Mouse (Mus musculus) liver, embryonic 15.5 days (tissue): ENCODE data around the gene Spred2. TPM values are rescaled to one million over a fixed set of nuclear protein-coding genes. Genes with fewer than 3 reads are reported as not detected.

ENCODE experiments used
- ATAC-seq: fragments of 200-750 bp; cut with Nextera tagmentation; 2 replicates; pipeline ENCODE4 v1.8.0; 2017; ENCODE audit warnings: moderate number of reproducible peaks, mild to moderate bottlenecking, moderate library complexity; ENCODE audit not compliant: insufficient read depth
- H3K27ac ChIP-seq: fragments of 300-500 bp; sonication (generic); replicated peaks from 2 replicates; pipeline ENCODE4 v1.5.1; 2015; ENCODE audit warnings: mild to moderate bottlenecking, inconsistent platforms
- H3K27me3 ChIP-seq: fragments of 300-500 bp; sonication (generic); 2 replicates; pipeline ENCODE4 v1.6.1; 2015; ENCODE audit warnings: mild to moderate bottlenecking, inconsistent platforms
- H3K36me3 ChIP-seq: fragments of 300-500 bp; sonication (generic); replicated peaks from 2 replicates; pipeline ENCODE4 v1.6.1; 2015; ENCODE audit warnings: moderate library complexity, mild to moderate bottlenecking, inconsistent platforms
- H3K4me1 ChIP-seq: fragments of 300-500 bp; sonication (generic); replicated peaks from 2 replicates; pipeline ENCODE4 v1.6.1; 2015; ENCODE audit warnings: inconsistent platforms
- H3K4me2 ChIP-seq: fragments of 300-500 bp; sonication (generic); 2 replicates; pipeline ENCODE4 v1.6.1; 2015; ENCODE audit warnings: moderate library complexity, mild to moderate bottlenecking, inconsistent platforms
- H3K4me3 ChIP-seq: fragments of 300-500 bp; sonication (generic); replicated peaks from 2 replicates; pipeline ENCODE4 v1.5.1; 2015; ENCODE audit warnings: mild to moderate bottlenecking, inconsistent platforms
- H3K9ac ChIP-seq: fragments of 300-500 bp; sonication (generic); 2 replicates; pipeline ENCODE4 v1.6.1; 2015; ENCODE audit warnings: moderate library complexity, mild to moderate bottlenecking, inconsistent platforms
- H3K9me3 ChIP-seq: fragments of 300-500 bp; sonication (generic); replicated peaks from 2 replicates; pipeline ENCODE4 v1.6.1; 2016; ENCODE audit warnings: inconsistent platforms
- WGBS: fragments of 180-500 bp; shearing (Covaris S2); methylation state at CpG from one replicate; pipeline ENCODE4 v1.1.7; 2015; ENCODE audit warnings: mixed read lengths; ENCODE audit not compliant: insufficient replicate concordance; 5-methylcytosine and 5-hydroxymethylcytosine counted together
- polyA plus RNA-seq: library from polyadenylated mRNA; unstranded; fragments of >200 nt; fragmentation: Nextera tagmentation; extraction: Ambion mirVana; gene quantifications from 2 replicates; pipeline ENCODE4 v1.2.1, GENCODE M21; 2015

Gene Spred2
- polyA plus RNA-seq, 1 experiment from 2014 or later = 1.5 TPM

DNA sequence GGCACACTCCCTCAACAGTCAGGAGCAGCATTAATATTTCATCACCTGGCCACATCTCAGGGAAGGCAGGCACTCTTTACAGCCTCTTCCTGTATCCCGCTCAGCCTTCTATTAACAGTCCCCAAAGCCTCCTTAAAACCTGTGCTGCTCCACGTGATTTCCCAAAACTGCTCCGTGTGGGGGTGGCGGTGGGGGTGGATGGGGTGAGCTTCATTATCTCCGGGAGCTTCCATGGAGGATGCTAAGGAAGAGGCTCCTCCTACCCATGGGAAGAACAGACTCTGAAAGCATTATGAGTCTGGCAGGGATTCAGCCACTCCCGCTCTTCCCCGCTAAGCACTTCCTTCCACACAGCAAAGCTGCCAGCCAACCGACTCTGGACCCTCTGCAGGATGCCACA lies 114.5 kb downstream of the Spred2 start:
- Histone ChIP-seq H3K27ac (no peak overlapping the region), H3K9me3 (no peaks in the 10 kb centered on the region), H3K36me3 (no peaks in the 10 kb centered on the region), H3K27me3 (no peaks in the 10 kb centered on the region), H3K4me2 (no peak overlapping the region), H3K4me1 (peaks cover 29% of the 10 kb centered on the region), H3K9ac (no peak overlapping the region), H3K4me3 (no peak overlapping the region)
- WGBS = 53% methylated on average over 8 of the region's 8 CpGs
- ATAC-seq = no peak

DNA sequence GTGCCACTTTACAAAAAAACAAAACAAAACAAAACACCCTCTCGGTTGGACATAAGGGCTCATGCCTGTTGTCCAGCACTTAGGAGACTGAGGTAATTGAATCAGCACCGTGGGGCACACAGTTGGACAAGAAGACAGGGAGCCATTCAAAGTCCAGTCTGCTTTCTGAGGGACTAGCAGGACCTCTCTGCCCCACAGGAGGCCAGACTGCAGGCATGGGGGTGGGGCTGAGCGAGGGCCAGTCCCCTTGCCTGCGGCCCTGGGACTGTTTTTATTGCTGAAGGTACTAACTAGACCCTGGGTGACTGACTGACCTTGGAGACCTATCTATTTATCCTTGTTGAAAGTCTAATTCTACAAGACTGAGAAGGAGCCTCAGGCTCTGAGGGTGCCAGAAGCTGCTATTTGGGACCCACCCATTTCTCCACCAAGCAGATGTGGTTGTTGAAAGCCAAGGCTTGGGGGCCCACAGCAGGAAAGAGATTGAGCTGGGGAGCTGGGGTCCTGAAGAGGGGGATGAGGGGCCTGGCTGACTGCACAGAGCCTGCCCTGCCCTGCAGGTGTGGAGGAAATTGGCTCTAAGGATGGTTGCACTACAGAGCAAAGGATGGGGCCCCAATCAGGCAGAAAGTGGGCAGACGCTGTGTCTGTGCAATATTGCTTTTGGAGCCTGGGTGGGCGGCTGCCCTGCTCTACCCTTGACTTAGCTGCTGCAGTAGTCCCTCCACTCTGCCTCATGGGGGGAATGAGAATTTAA lies 117.2 kb downstream of the Spred2 start:
- Histone ChIP-seq H3K4me3 (no peak overlapping the region), H3K36me3 (no peaks in the 10 kb centered on the region), H3K9me3 (no peaks in the 10 kb centered on the region), H3K9ac (no peak overlapping the region), H3K27ac (no peak overlapping the region), H3K4me1 (peaks cover 20% of the 10 kb centered on the region), H3K4me2 (no peak overlapping the region), H3K27me3 (no peaks in the 10 kb centered on the region)
- ATAC-seq = no peak
- 34% methylated on average over 6 of the region's 6 CpGs for WGBS

DNA sequence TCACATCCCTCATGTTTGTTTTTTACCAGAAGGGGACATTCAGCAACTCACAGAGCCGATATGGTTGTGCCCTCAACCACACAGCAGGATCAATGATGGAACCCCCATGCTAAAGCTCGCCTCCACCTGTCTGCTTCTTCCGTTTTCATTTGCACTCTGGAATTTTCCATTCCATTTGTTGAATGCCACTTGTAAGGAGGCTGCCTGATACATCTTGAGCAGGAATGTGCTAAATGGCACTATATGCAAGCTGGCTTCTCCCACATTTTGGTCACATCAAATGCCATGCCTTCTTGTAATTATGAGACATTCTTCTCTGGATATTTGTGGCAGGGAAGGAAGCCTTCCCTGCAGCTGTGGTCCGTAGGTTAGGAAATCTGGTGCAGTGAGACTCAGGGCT lies 117.9 kb downstream of the Spred2 start:
- Histone ChIP-seq H3K27ac (no peak overlapping the region), H3K9ac (no peak overlapping the region), H3K9me3 (no peaks in the 10 kb centered on the region), H3K4me1 (peaks cover 20% of the 10 kb centered on the region), H3K36me3 (no peaks in the 10 kb centered on the region), H3K4me3 (no peak overlapping the region), H3K4me2 (no peak overlapping the region), H3K27me3 (no peaks in the 10 kb centered on the region)
- no peak for ATAC-seq
- 63% methylated on average over 4 of the region's 4 CpGs for WGBS

DNA sequence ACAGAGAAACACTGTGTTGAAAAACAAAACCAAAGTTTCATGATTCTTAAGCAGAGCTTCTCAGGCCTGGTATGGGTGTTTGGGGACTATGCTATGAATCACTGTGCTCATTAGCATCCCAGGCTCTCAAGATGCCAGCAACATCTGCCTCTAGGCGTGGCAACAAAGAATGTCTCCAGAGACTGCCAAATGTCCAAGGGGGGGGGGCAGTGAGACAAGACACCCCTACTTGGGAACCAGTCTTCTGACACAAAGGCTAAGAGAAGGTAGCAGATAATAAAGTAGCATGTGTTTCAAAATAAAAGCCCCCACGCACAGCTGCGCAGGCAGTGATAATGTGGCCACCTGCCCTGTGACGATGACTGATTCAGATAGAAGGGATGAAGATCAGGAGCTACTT lies 119.1 kb downstream of the Spred2 start:
- Histone ChIP-seq H3K27ac (no peak overlapping the region), H3K4me3 (no peak overlapping the region), H3K36me3 (no peaks in the 10 kb centered on the region), H3K9me3 (no peaks in the 10 kb centered on the region), H3K4me2 (no peak overlapping the region), H3K9ac (no peak overlapping the region), H3K27me3 (no peaks in the 10 kb centered on the region), H3K4me1 (peaks cover 20% of the 10 kb centered on the region)
- peak; percentile 47 for ATAC-seq
- WGBS = 36% methylated on average over 4 of the region's 4 CpGs

DNA sequence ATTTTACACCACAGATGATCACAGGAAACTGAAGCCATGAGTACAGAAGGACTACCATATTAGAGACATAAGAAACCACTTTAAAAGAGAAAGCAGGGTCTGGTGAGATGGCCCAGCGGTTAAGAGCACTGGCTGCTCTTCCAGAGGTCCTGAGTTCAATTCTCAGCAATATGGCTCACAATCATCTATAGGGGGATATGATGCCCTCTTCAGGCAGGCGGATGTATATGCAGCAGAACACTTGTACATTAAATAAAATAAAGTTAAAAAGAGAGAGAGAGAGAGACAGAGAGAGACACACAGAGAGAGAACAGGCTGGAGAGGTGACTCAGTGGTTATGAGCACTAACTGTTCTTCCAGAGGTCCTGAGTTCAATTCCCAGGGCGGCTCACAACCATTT lies 121.4 kb downstream of the Spred2 start:
- no peaks in the 10 kb centered on the region for H3K36me3 ChIP-seq
- no peak overlapping the region for H3K27ac ChIP-seq
- no peak overlapping the region for H3K4me2 ChIP-seq
- no peaks in the 10 kb centered on the region for H3K9me3 ChIP-seq
- ATAC-seq = no peak
- no peaks in the 10 kb centered on the region for H3K27me3 ChIP-seq
- H3K4me3 ChIP-seq = no peak overlapping the region
- 63% methylated on average over 3 of the region's 3 CpGs for whole genome bisulfite sequencing
- H3K9ac ChIP-seq = no peak overlapping the region
- peaks cover 20% of the 10 kb centered on the region for H3K4me1 ChIP-seq

DNA sequence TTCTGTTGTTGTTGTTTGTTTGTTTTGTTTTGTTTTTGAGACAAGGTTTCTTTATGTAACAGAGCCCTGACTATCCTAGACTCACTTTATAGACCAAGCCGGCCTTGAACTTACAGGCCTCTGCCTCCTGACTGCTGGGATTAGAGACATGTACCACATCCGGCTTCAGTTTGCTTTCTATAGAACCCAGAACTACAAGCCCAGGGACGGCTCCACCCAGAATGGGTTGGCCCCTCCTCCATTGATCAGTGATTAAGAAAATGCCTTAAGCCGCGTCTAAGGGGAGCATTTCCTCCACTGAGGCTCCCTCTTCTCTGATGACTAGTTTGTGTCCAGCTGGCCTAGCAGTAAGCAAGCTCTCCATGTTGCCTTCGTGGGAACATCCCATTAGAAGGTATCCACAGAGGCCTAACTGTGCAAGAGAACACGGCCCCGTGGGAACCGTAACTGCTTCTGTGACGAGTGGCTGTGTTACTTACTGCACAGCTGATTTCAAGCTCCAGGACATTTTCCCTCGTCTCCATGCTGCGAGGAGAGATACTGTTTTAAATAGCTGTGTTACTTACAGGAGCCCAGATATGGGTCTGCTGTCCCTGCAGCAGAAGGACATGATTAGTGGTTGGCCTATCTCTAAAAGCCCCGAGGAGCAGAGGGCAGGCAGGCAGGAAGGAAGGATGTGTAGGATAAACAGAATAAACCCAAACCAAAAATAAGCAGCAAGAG lies 128.8 kb downstream of the Spred2 start:
- H3K27ac ChIP-seq = 0 out of 2 replicates have a peak overlapping the region, but pooled peaks have one; percentile 25
- H3K9me3 ChIP-seq = no peaks in the 10 kb centered on the region
- no peak overlapping the region for H3K4me3 ChIP-seq
- H3K4me2 ChIP-seq = peak overlapping the region; percentile 23; the same call in 1 of the 2 replicates
- peaks cover 12% of the 10 kb centered on the region for H3K4me1 ChIP-seq
- H3K9ac ChIP-seq = no peak overlapping the region
- no peaks in the 10 kb centered on the region for H3K27me3 ChIP-seq
- 24% methylated on average over 13 of the region's 13 CpGs for WGBS
- peak; percentile 63 for ATAC-seq
- H3K36me3 ChIP-seq = peaks cover 12% of the 10 kb centered on the region; the same call in 1 of the 2 replicates

DNA sequence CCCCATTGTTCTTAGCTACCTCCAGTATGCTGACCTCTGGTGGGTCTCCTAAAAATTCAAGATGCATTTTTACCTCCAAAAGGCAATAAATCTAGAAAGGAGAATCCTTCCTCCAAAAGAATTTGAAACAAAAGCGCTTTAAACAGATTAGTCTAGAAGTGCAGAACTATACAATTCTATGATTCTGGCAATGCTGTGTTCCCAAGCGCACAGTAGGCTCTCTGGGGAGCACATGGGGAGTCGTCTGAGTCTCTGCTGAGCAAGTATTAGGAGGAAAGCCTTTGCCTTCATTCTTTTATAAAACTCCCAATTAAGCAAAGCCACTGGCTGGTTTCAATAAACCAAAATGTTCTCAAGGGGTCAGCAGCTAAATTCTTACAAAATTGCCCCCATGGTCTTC lies 129.8 kb downstream of the Spred2 start:
- no peak for ATAC-seq
- Histone ChIP-seq H3K9ac (no peak overlapping the region), H3K4me2 (no peak overlapping the region), H3K36me3 (peaks cover 15% of the 10 kb centered on the region), H3K4me3 (no peak overlapping the region), H3K9me3 (no peaks in the 10 kb centered on the region), H3K27me3 (no peaks in the 10 kb centered on the region), H3K27ac (no peak overlapping the region), H3K4me1 (peaks cover 12% of the 10 kb centered on the region)
- WGBS = 70% methylated on average over 3 of the region's 3 CpGs

DNA sequence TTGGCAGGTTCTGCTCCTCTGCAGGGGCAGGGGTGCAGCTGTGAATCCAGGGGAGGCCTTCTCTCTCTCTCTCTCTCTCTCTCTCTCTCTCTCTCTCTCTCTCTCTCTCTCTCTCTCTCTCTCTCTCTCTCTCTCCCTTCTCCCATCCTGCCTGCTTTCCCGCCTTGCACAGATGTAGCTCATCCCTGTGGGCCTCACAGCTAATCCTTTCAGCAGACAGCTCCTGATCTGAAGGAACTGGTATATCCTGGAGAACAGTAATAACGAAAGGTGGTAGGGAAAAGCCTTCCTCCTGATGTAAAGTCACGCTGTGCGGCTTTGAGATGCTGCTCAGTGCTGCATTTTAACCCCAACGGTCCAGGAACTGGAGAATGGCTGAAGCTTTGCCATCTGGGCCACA lies 130.4 kb downstream of the Spred2 start:
- Histone ChIP-seq H3K4me3 (no peak overlapping the region), H3K36me3 (peaks cover 21% of the 10 kb centered on the region)
- 71% methylated on average over 5 of the region's 5 CpGs for WGBS

DNA sequence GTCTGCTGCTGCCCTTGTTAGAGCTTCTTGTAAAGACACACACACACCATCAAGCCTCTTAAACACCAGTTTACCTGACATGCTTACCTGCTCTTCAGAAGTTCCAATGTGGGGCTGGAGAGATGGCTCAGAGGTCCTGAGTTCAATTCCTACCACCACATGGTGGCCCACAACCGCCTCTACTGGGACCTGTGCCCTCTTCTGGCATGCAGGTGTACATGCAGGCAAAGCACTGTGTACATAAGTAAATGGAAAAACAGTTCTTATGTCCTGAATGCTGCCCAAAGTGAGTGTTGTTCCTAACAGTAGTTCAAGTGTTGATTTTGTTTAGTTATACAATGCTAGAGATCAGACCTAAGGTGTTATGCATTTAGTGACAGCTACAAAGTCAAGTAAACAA lies 132.0 kb downstream of the Spred2 start:
- WGBS = 66% methylated on average over 1 of the region's 1 CpGs
- no peak overlapping the region for H3K4me2 ChIP-seq
- H3K4me3 ChIP-seq = no peak overlapping the region
- H3K9ac ChIP-seq = no peak overlapping the region
- peaks cover 12% of the 10 kb centered on the region for H3K4me1 ChIP-seq
- H3K9me3 ChIP-seq = no peaks in the 10 kb centered on the region
- H3K27ac ChIP-seq = no peak overlapping the region
- peaks cover 35% of the 10 kb centered on the region for H3K36me3 ChIP-seq
- ATAC-seq = no peak
- H3K27me3 ChIP-seq = no peaks in the 10 kb centered on the region

More for the DNA sequence above, 130.4 kb downstream of the Spred2 start:
- no peak overlapping the region for H3K9ac ChIP-seq
- H3K4me1 ChIP-seq = peaks cover 12% of the 10 kb centered on the region
- no peaks in the 10 kb centered on the region for H3K27me3 ChIP-seq
- no peak overlapping the region for H3K27ac ChIP-seq
- H3K4me2 ChIP-seq = no peak overlapping the region
- ATAC-seq = no peak
- no peaks in the 10 kb centered on the region for H3K9me3 ChIP-seq

DNA sequence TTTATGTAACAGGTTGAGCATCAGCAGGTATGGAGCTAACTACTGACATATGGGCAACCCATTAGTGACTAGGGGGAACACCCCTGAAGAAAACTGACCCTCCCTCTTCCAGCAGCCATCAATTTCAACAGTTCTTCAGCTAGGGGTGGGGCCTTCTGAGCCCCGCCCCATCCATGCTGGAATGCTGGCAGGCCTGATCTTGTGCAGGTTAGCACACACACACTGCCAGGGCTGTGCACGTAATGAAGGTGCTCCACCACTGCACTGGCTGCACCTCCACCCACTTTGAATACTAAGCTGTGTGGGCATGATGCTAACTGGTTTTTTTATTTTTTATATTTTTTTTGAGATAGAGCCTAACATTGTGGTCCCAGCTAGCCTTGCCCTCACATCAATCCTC lies 133.3 kb downstream of the Spred2 start:
- no peak for ATAC-seq

DNA sequence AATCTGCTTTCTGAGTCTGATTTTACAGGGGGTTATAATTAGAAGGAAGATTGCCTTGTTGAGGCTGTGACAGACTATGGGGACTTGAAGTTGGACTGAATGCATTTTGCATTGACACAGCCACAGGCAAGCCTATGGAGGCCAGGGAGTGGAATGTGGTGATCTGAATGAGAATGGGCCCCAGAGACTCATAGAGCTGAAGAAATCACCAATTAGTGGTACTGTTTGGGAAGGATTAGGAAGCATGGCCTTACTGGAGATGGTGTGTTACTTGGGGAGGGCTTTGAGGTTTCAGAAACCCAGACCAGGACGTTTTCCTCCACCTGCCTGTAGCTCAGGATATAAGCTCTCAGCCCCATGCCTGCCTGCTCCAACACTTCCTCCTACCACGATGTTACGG lies 135.6 kb downstream of the Spred2 start:
- Histone ChIP-seq H3K36me3 (peaks cover 55% of the 10 kb centered on the region), H3K4me3 (no peak overlapping the region), H3K9me3 (no peaks in the 10 kb centered on the region), H3K4me1 (no peaks in the 10 kb centered on the region), H3K9ac (no peak overlapping the region), H3K4me2 (no peak overlapping the region), H3K27me3 (no peaks in the 10 kb centered on the region), H3K27ac (no peak overlapping the region)
- ATAC-seq = no peak
- 69% methylated on average over 3 of the region's 3 CpGs for WGBS

More for the DNA sequence above, 133.3 kb downstream of the Spred2 start:
- Histone ChIP-seq H3K4me3 (no peak overlapping the region), H3K36me3 (peaks cover 40% of the 10 kb centered on the region), H3K27ac (no peak overlapping the region), H3K27me3 (no peaks in the 10 kb centered on the region), H3K9me3 (no peaks in the 10 kb centered on the region), H3K4me1 (peaks cover 10% of the 10 kb centered on the region), H3K9ac (no peak overlapping the region), H3K4me2 (no peak overlapping the region)
- 67% methylated on average over 2 of the region's 2 CpGs for WGBS
